Mouse (Mus musculus) forelimb bud, embryonic 11.5 days (tissue): ENCODE results near the gene Hoxa10.

Source experiments
- DNase-seq: peaks from one replicate; pipeline ENCODE4 v3.0.0-alpha.2; 2012; ENCODE audit warnings: low read depth, low spot score

Hoxa10 gene

GRCm38 (mm10) chr6:52205638-52206621 lies 34.7 kb downstream of the Hoxa10 start:
- no peak for DNase-seq

GRCm38 (mm10) chr6:52205221-52205620 lies 35.4 kb downstream of the Hoxa10 start:
- no peak for DNase-seq

GRCm38 (mm10) chr6:52204050-52204752 lies 36.5 kb downstream of the Hoxa10 start, which contains the start of gene Hoxa5:
Hoxa5 (minus strand) TSS chr6:52204587.
- DNase-seq: peak; percentile 95

GRCm38 (mm10) chr6:52203371-52204049 lies 37.1 kb downstream of the Hoxa10 start:
- DNase-seq: no peak

- DNase-seq: no peak
Observed at GRCm38 (mm10) chr6:52203121-52203370, 37.6 kb downstream of the Hoxa10 start.

GRCm38 (mm10) chr6:52202362-52203120 lies 38.1 kb downstream of the Hoxa10 start:
- DNase-seq: no peak

GRCm38 (mm10) chr6:52201269-52201668 lies 39.4 kb downstream of the Hoxa10 start:
- DNase-seq: no peak

GRCm38 (mm10) chr6:52200751-52201250 lies 39.9 kb downstream of the Hoxa10 start:
- DNase-seq: no peak

- no peak for DNase-seq
Observed at GRCm38 (mm10) chr6:52200073-52200750, 40.4 kb downstream of the Hoxa10 start.

- DNase-seq: no peak
Observed at GRCm38 (mm10) chr6:52197271-52197670, 43.4 kb downstream of the Hoxa10 start.

GRCm38 (mm10) chr6:52196811-52197210 lies 43.8 kb downstream of the Hoxa10 start:
- DNase-seq: no peak

- DNase-seq: no peak
Observed at GRCm38 (mm10) chr6:52194690-52195089, 46.0 kb downstream of the Hoxa10 start.

GRCm38 (mm10) chr6:52191860-52192550 lies 48.6 kb downstream of the Hoxa10 start:
- no peak for DNase-seq

- DNase-seq: no peak
Observed at GRCm38 (mm10) chr6:52190906-52191810, 49.5 kb downstream of the Hoxa10 start, which contains the start of gene Hoxa4. Hoxa4 (minus strand) TSS chr6:52191753.

- DNase-seq: no peak
Observed at GRCm38 (mm10) chr6:52190410-52190809, 50.2 kb downstream of the Hoxa10 start.

- no peak for DNase-seq
Observed at GRCm38 (mm10) chr6:52189909-52190308, 50.7 kb downstream of the Hoxa10 start.

GRCm38 (mm10) chr6:52189172-52189591 lies 51.5 kb downstream of the Hoxa10 start:
- DNase-seq: no peak

GRCm38 (mm10) chr6:52186500-52186899 lies 54.2 kb downstream of the Hoxa10 start:
- DNase-seq: no peak

GRCm38 (mm10) chr6:52185834-52186233 lies 54.8 kb downstream of the Hoxa10 start:
- DNase-seq: no peak
